8 mouse cellular contexts compared by ENCODE assay signal in genomic region chr13:64903585-64904208, GRCm38 (mm10). TPM values are rescaled to one million over a fixed set of nuclear protein-coding genes. Genes with fewer than 3 reads are reported as not detected.
DNase-seq lines count a peak whose midpoint lies in the region; ATAC-seq and TF ChIP-seq lines count a peak whose summit lies in the region.
"Had no signal": no experiment of that assay in that cellular context is flagged by ENCODE, and none has a peak within 500 bp of the region (broad histone marks: within the 10 kb centered on the region; RNA-seq: fewer than 3 reads in every experiment).

Gene Cntnap3 (minus strand): TSS chr13:64903955.

- peak within 1 kb of the TSS; percentile 30 for H3K4me2 ChIP-seq in midbrain, embryonic 11.5 days
- H3K4me2 ChIP-seq in stomach, embryonic 14.5 days (replicated peaks; ENCODE audit: low read depth, low read length), result peak within 1 kb of the TSS; percentile 26; the same call in 1 of the 2 replicates

- H3K4me3 ChIP-seq in ES-Bruce4 (ENCODE audit: low read depth, low read length), result no peak within 1 kb of the TSS
- no peak within 1 kb of the TSS for H3K4me3 ChIP-seq in midbrain, embryonic 11.5 days (ENCODE audit: low read depth, low read length)
- H3K4me3 ChIP-seq in stomach, embryonic 14.5 days (ENCODE audit: low read depth, low read length), result peak within 1 kb of the TSS; percentile 16; the same call in 1 of the 2 replicates
- H3K4me3 ChIP-seq: megakaryocyte, embryonic 14.5 days had no signal

- no peaks in the 10 kb centered on the region for H3K27me3 ChIP-seq in ES-Bruce4 (ENCODE audit: control insufficient read depth, insufficient read depth, low read length, poor library complexity, severe bottlenecking)
- peaks cover 2% of the 10 kb centered on the region; the same call in 1 of the 2 replicates for H3K27me3 ChIP-seq in midbrain, embryonic 11.5 days (ENCODE audit: control insufficient read depth, insufficient read depth, low read length)
- H3K27me3 ChIP-seq in stomach, embryonic 14.5 days (ENCODE audit: control insufficient read depth, insufficient read depth, low read length), result no peaks in the 10 kb centered on the region

- H3K27ac ChIP-seq in ES-Bruce4 (ENCODE audit: insufficient read depth, low read length), result no peak within 1 kb of the TSS
- H3K27ac ChIP-seq in midbrain, embryonic 11.5 days (ENCODE audit: low read depth, low read length), result no peak within 1 kb of the TSS
- H3K27ac ChIP-seq in stomach, embryonic 14.5 days (ENCODE audit: low read length), result no peak within 1 kb of the TSS

- no peak for TF ChIP-seq POLR2A in ES-Bruce4 (IDR thresholded peaks at IDR 0.05; ENCODE audit: insufficient read depth, low read length)

- peak; percentile 84 for ATAC-seq in midbrain, embryonic 11.5 days (ENCODE audit: low FRiP score)
- peak; percentile 71; the same call in 1 of the 2 replicates for ATAC-seq in stomach, embryonic 14.5 days (ENCODE audit: insufficient number of reproducible peaks, insufficient read depth, low FRiP score, low read depth)

- no peaks in the 10 kb centered on the region for H3K9me3 ChIP-seq in ES-Bruce4 (replicated peaks; ENCODE audit: control insufficient read depth, insufficient read depth, low read length, poor library complexity, severe bottlenecking)
- H3K9me3 ChIP-seq in midbrain, embryonic 11.5 days (ENCODE audit: control insufficient read depth, low read length), result no peaks in the 10 kb centered on the region
- no peaks in the 10 kb centered on the region for H3K9me3 ChIP-seq in stomach, embryonic 14.5 days (ENCODE audit: control insufficient read depth, low read depth, low read length)

- 9% methylated on average over 16 of the region's 16 CpGs for WGBS in midbrain, embryonic 11.5 days
- WGBS in stomach, embryonic 14.5 days, result 12% methylated on average over 16 of the region's 16 CpGs

- no peaks in the 10 kb centered on the region for H3K36me3 ChIP-seq in ES-Bruce4 (ENCODE audit: control insufficient read depth, insufficient read depth, low read length, poor library complexity, severe bottlenecking)
- H3K36me3 ChIP-seq in midbrain, embryonic 11.5 days (ENCODE audit: control insufficient read depth, insufficient read depth, low read length), result no peaks in the 10 kb centered on the region
- no peaks in the 10 kb centered on the region for H3K36me3 ChIP-seq in stomach, embryonic 14.5 days (ENCODE audit: control insufficient read depth, insufficient read depth, low read length)

- no peak for TF ChIP-seq EP300 in ES-Bruce4 (IDR thresholded peaks at IDR 0.05; ENCODE audit: insufficient read depth, low read depth, low read length)

- peak; percentile 52 for DNase-seq in WW6 (ENCODE audit: low read depth, low spot score)
- peak; percentile 38 for DNase-seq in forelimb bud, embryonic 11.5 days (ENCODE audit: low read depth, low spot score)
- peak; percentile 3 for DNase-seq in layer of hippocampus, adult 9-10 months (ENCODE audit: low spot score)
- peak; percentile 89 for DNase-seq in midbrain, embryonic 11.5 days (ENCODE audit: low spot score, missing footprints)
- DNase-seq in thymus, postnatal 0 days (ENCODE audit: low spot score), result no peak

- no peaks in the 10 kb centered on the region for H3K4me1 ChIP-seq in ES-Bruce4 (ENCODE audit: control insufficient read depth, insufficient read depth, low read length)
- no peaks in the 10 kb centered on the region for H3K4me1 ChIP-seq in midbrain, embryonic 11.5 days (ENCODE audit: control insufficient read depth, insufficient read depth, low read length)
- H3K4me1 ChIP-seq in stomach, embryonic 14.5 days (ENCODE audit: control insufficient read depth, insufficient read depth, low read length), result no peaks in the 10 kb centered on the region
- H3K4me1 ChIP-seq: megakaryocyte, embryonic 14.5 days had no signal

- no peak within 1 kb of the TSS for H3K9ac ChIP-seq in ES-Bruce4 (ENCODE audit: low read depth, poor library complexity, severe bottlenecking)
- H3K9ac ChIP-seq in midbrain, embryonic 11.5 days (ENCODE audit: low read length), result 0 out of 2 replicates have a peak within 1 kb of the TSS, but pooled peaks have one; percentile 9
- no peak within 1 kb of the TSS for H3K9ac ChIP-seq in stomach, embryonic 14.5 days (replicated peaks; ENCODE audit: low read depth, low read length)

- peak; percentile 71 for TF ChIP-seq CTCF in ES-Bruce4 (IDR thresholded peaks at IDR 0.05; ENCODE audit: low read depth, low read length)

RNA-seq across cellular contexts. Expression of gene Cntnap3, which starts in this region (rescaled TPM):
- polyA plus RNA-seq in ES-Bruce4 (2011; ENCODE audit: insufficient read depth, insufficient read length, low read depth, missing spikeins), result not detected in 2 replicates
- polyA plus RNA-seq in midbrain, embryonic 11.5 days (2014; fragmentation: Nextera tagmentation; extraction: Ambion mirVana), result 0.03 and 0.08 TPM in 2 replicates
- 0.62 and 0.95 TPM in 2 replicates for polyA plus RNA-seq in stomach, embryonic 14.5 days (2014; fragmentation: Nextera tagmentation; extraction: Ambion mirVana)
- 0.03 and 0.05 TPM in 2 replicates for polyA plus RNA-seq in thymus, postnatal 0 days (2015; fragmentation: Nextera tagmentation; extraction: Ambion mirVana)

Comparison
In these comparisons a context has a peak if more than half of its experiments do, and no peak if none do; other contexts are left out.
1. Peak in DNase-seq, ATAC-seq, H3K9ac ChIP-seq and H3K4me2 ChIP-seq in midbrain, embryonic 11.5 days; RNA of the gene not detected or under 1 TPM.
2. Peak in ATAC-seq, H3K4me3 ChIP-seq and H3K4me2 ChIP-seq in stomach, embryonic 14.5 days; RNA of the gene not detected or under 1 TPM.